ENCODE assay signal across 23 mouse cellular contexts in the genomic region with DNA sequence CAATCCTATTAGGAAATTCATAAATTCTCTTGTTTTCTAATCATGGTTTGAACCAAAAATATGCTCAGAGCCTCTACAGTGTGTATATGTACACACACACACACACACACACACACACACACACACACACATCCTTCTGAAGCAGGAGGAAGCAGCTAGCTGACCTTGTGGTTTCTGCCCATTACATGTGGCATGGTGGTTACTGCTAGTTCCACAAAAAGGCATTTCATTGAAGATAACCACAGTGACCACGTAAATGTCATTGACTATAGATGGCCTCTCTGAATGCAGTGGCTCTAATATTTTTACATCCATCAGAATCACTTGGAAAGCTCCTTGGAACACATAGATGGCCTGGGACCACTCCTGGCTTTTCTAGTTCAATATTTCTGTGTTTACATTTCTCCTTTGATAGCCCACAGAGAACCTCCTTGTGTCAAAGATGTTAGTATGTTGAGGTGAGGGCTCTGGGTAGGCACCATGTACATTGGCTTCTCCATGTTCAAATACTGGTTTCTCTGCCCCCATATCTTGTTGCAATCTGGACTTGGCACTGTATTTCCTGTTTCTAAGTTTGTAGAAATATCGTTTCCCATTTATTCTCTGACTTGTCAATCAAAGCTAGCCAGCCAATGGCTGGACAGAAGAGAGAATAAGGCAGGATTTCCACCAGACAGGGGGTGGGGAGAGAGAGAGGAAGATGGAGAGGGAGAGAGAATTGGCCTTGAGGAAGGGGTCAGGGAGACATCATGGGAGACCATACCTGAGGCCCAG.
A peak's percentile ranks its signal among the peaks of the same experiment; 100 is the strongest.
DNase-seq lines count a peak whose midpoint lies in the region; ATAC-seq and TF ChIP-seq lines count a peak whose summit lies in the region.
"Had no signal": no experiment of that assay in that cellular context is flagged by ENCODE, and none has a peak within 500 bp of the region (broad histone marks: within the 10 kb centered on the region; RNA-seq: fewer than 3 reads in every experiment).

No protein-coding gene starts in this region.

- no peaks in the 10 kb centered on the region for H3K27me3 ChIP-seq in MEL (ENCODE audit: control insufficient read depth in 1 of 2, insufficient read depth in 2 of 2, low read length in 2 of 2)
- H3K27me3 ChIP-seq: embryonic facial prominence, embryonic 13.5 days; forebrain, embryonic 13.5 days; hindbrain, embryonic 13.5 days had no signal

- no peak overlapping the region for H3K4me3 ChIP-seq in MEL (ENCODE audit: control insufficient read depth in 1 of 2, insufficient read depth in 1 of 2, low read depth in 2 of 2, low read length in 2 of 2)
- H3K4me3 ChIP-seq: embryonic facial prominence, embryonic 13.5 days; forebrain, embryonic 13.5 days; gastrocnemius, adult 2 months; heart, embryonic 10.5 days; hindbrain, embryonic 13.5 days had no signal

- TF ChIP-seq EP300 in MEL (IDR thresholded peaks at IDR 0.05; ENCODE audit: low read depth in 1 of 2, low read length in 2 of 2): no peak

- H3K79me2 ChIP-seq in MEL (ENCODE audit: control insufficient read depth, insufficient read depth, low read length, poor library complexity): no peaks in the 10 kb centered on the region

- H3K9ac ChIP-seq in MEL (ENCODE audit: control insufficient read depth, low read depth, low read length, poor library complexity, severe bottlenecking): no peak overlapping the region
- H3K9ac ChIP-seq: embryonic facial prominence, embryonic 13.5 days; forebrain, embryonic 13.5 days; hindbrain, embryonic 13.5 days had no signal

- peak; percentile 99 for ATAC-seq in granulocyte monocyte progenitor cell, adult 5-6 weeks (replicated peaks; ENCODE audit: poor library complexity, severe bottlenecking)
- no peak for ATAC-seq in monocyte, adult 5-6 weeks (replicated peaks; ENCODE audit: insufficient number of reproducible peaks, low FRiP score, low TSS enrichment, poor library complexity, severe bottlenecking)
- ATAC-seq: forebrain, embryonic 13.5 days; hindbrain, postnatal 0 days had no signal

- TF ChIP-seq POLR2A in MEL (IDR thresholded peaks at IDR 0.05; ENCODE audit: control insufficient read depth in 1 of 2, insufficient read depth in 1 of 2, low read depth in 1 of 2, low read length in 2 of 2, poor library complexity in 1 of 2): no peak

- H3K4me1 ChIP-seq in MEL (ENCODE audit: control insufficient read depth in 1 of 2, insufficient read depth in 2 of 2, low read length in 2 of 2): no peaks in the 10 kb centered on the region
- H3K4me1 ChIP-seq: heart, embryonic 10.5 days had no signal

- no peak for TF ChIP-seq RAD21 in MEL (IDR thresholded peaks at IDR 0.05; ENCODE audit: low read depth, low read length)

- no peaks in the 10 kb centered on the region for H3K9me3 ChIP-seq in MEL (replicated peaks; ENCODE audit: insufficient read depth, low read length)
- H3K9me3 ChIP-seq: forebrain, embryonic 13.5 days; G1E; heart, embryonic 10.5 days; hindbrain, embryonic 13.5 days had no signal

- no peak for TF ChIP-seq CTCF in MEL (IDR thresholded peaks at IDR 0.05 in 2 of 3, conservative IDR thresholded peaks at IDR 0.05 in 1 of 3; ENCODE audit: control insufficient read depth in 1 of 3, insufficient read depth in 1 of 3, low read depth in 2 of 3, low read length in 3 of 3, poor library complexity in 1 of 3, severe bottlenecking in 1 of 3)

- DNase-seq in 416B (ENCODE audit: low read depth) (peak; percentile 95), MEL (ENCODE audit: low read depth, low spot score) (peak; percentile 8)
- DNase-seq in natural killer cell, adult 2 months (ENCODE audit: low spot score in 2 of 2): peak; percentile 21 to 48
- no peak for DNase-seq in kidney, adult 18-20 months
- no peak for DNase-seq in cerebellum, postnatal 14 days
- DNase-seq: adrenal gland, adult 2 months; cerebellum, adult 11 months; cerebellum, adult 8-10 months; cerebellum, postnatal 25 days; gastrocnemius, adult 2 months; gastrocnemius, postnatal 25 days; heart, adult 11 months; heart, postnatal 10 days; heart, postnatal 4 days; kidney, adult 2 months had no signal

- H3K27ac ChIP-seq in MEL (ENCODE audit: control insufficient read depth, low read depth, low read length): no peak overlapping the region
- H3K27ac ChIP-seq: embryonic facial prominence, embryonic 13.5 days; forebrain, embryonic 13.5 days; gastrocnemius, adult 2 months; heart, embryonic 10.5 days; hindbrain, embryonic 13.5 days; hindbrain, postnatal 0 days had no signal

- no peaks in the 10 kb centered on the region for H3K36me3 ChIP-seq in MEL (ENCODE audit: control insufficient read depth in 1 of 2, insufficient read depth in 2 of 2, low read length in 2 of 2)
- H3K36me3 ChIP-seq: G1E; heart, embryonic 10.5 days; hindbrain, embryonic 13.5 days had no signal

TF ChIP-seq in MEL, 35 proteins besides CTCF, POLR2A, EP300 and RAD21:
- TF ChIP-seq USF2 (IDR thresholded peaks at IDR 0.05; ENCODE audit: borderline replicate concordance in 1 of 2, insufficient read depth in 1 of 2, low read depth in 1 of 2, low read length in 2 of 2) (no peak), MAZ (IDR thresholded peaks at IDR 0.05; ENCODE audit: low read depth, low read length) (no peak), MYB (IDR thresholded peaks at IDR 0.05; ENCODE audit: low read depth, low read length) (no peak), ELF1 (IDR thresholded peaks at IDR 0.05; ENCODE audit: low read depth, low read length) (no peak), SMC3 (IDR thresholded peaks at IDR 0.05; ENCODE audit: low read depth, low read length) (no peak), HCFC1 (IDR thresholded peaks at IDR 0.05; ENCODE audit: low read depth, low read length) (no peak), KAT2A (conservative IDR thresholded peaks at IDR 0.05; ENCODE audit: low read depth, low read length) (no peak), TBP (IDR thresholded peaks at IDR 0.05; ENCODE audit: low read depth, low read length) (no peak), ZMIZ1 (IDR thresholded peaks at IDR 0.05; ENCODE audit: low read depth, low read length) (no peak), BHLHE40 (IDR thresholded peaks at IDR 0.05; ENCODE audit: borderline replicate concordance, low read depth, low read length) (no peak), USF1 (IDR thresholded peaks at IDR 0.05; ENCODE audit: low read depth, low read length) (no peak), UBTF (IDR thresholded peaks at IDR 0.05; ENCODE audit: borderline replicate concordance, insufficient read depth, low read depth, low read length) (no peak), ZKSCAN1 (IDR thresholded peaks at IDR 0.05; ENCODE audit: low read depth, low read length) (no peak), GATA1 (IDR thresholded peaks at IDR 0.05; ENCODE audit: low read depth, low read length) (no peak), GABPA (IDR thresholded peaks at IDR 0.05; ENCODE audit: low read depth, low read length) (no peak), RCOR1 (IDR thresholded peaks at IDR 0.05; ENCODE audit: low read depth, low read length) (no peak), JUND (IDR thresholded peaks at IDR 0.05; ENCODE audit: low read depth, low read length) (no peak), POLR2AphosphoS2 (IDR thresholded peaks at IDR 0.05; ENCODE audit: low read length) (no peak), MXI1 (IDR thresholded peaks at IDR 0.05; ENCODE audit: low read depth, low read length) (no peak), TCF12 (IDR thresholded peaks at IDR 0.05; ENCODE audit: low read depth, low read length) (no peak)

Comparison
In these comparisons a context has a peak if more than half of its experiments do, and no peak if none do; other contexts are left out.
1. DNase-seq: peak in 416B (single experiment), MEL (single experiment) and natural killer cell, adult 2 months (2 of 2); none in kidney, adult 18-20 months (single experiment) and cerebellum, postnatal 14 days (0 of 2).